Mouse (Mus musculus) 416B (cell line): ENCODE measurements around the gene Il31ra.
"Not testable (repeated sequence)": the region's sequence is repeated elsewhere in the genome, so short reads cannot be mapped to it uniquely, and the experiment has no call there.

Experiments used
- DNase-seq: peaks from one replicate; pipeline ENCODE4 v3.0.0; 2011; ENCODE audit warnings: low read depth

Il31ra gene

GRCm38 (mm10) chr13:112594260-112594659 lies at the start of gene Il31ra:
Gene Il31ra (minus strand): TSS chr13:112594360.
- not testable (repeated sequence) for DNase-seq

GRCm38 (mm10) chr13:112642897-112643296 lies 48.7 kb upstream of the Il31ra start:
- peak; percentile 18 for DNase-seq

- no peak for DNase-seq
Measured at GRCm38 (mm10) chr13:112639111-112639510, 45.0 kb upstream of the Il31ra start.

GRCm38 (mm10) chr13:112636498-112636897 lies 42.3 kb upstream of the Il31ra start:
- no peak for DNase-seq

- no peak for DNase-seq
Measured at GRCm38 (mm10) chr13:112635174-112635837, 41.1 kb upstream of the Il31ra start.

GRCm38 (mm10) chr13:112625566-112625965 lies 31.4 kb upstream of the Il31ra start:
- no peak for DNase-seq

- DNase-seq: no peak
Measured at GRCm38 (mm10) chr13:112624622-112625021, 30.5 kb upstream of the Il31ra start.

GRCm38 (mm10) chr13:112623656-112624055 lies 29.5 kb upstream of the Il31ra start:
- DNase-seq: no peak

- peak; percentile 7 for DNase-seq
Measured at GRCm38 (mm10) chr13:112621592-112621991, 27.4 kb upstream of the Il31ra start.

- no peak for DNase-seq
Measured at GRCm38 (mm10) chr13:112608606-112609005, 14.4 kb upstream of the Il31ra start.

- no peak for DNase-seq
Measured at GRCm38 (mm10) chr13:112604411-112604810, 10.3 kb upstream of the Il31ra start.

GRCm38 (mm10) chr13:112603839-112604238 lies 9.7 kb upstream of the Il31ra start:
- DNase-seq: no peak

- no peak for DNase-seq
Measured at GRCm38 (mm10) chr13:112602607-112603006, 8.4 kb upstream of the Il31ra start.

- DNase-seq: no peak
Measured at GRCm38 (mm10) chr13:112590254-112590653, 3.9 kb downstream of the Il31ra start.

- DNase-seq: no peak
Measured at GRCm38 (mm10) chr13:112589625-112590024, 4.5 kb downstream of the Il31ra start.

GRCm38 (mm10) chr13:112584556-112585237 lies 9.5 kb downstream of the Il31ra start:
- DNase-seq: no peak

- no peak for DNase-seq
Measured at GRCm38 (mm10) chr13:112582291-112582690, 11.9 kb downstream of the Il31ra start.

GRCm38 (mm10) chr13:112581796-112582195 lies 12.4 kb downstream of the Il31ra start:
- DNase-seq: no peak

GRCm38 (mm10) chr13:112580590-112581320 lies 13.4 kb downstream of the Il31ra start:
- no peak for DNase-seq

GRCm38 (mm10) chr13:112578041-112578440 lies 16.1 kb downstream of the Il31ra start:
- not testable (repeated sequence) for DNase-seq

GRCm38 (mm10) chr13:112573800-112574199 lies 20.4 kb downstream of the Il31ra start:
- no peak for DNase-seq

GRCm38 (mm10) chr13:112570768-112571167 lies 23.4 kb downstream of the Il31ra start:
- DNase-seq: no peak

GRCm38 (mm10) chr13:112569606-112570005 lies 24.6 kb downstream of the Il31ra start:
- no peak for DNase-seq
